9 mouse cellular contexts compared by ENCODE assay signal in the genomic region with DNA sequence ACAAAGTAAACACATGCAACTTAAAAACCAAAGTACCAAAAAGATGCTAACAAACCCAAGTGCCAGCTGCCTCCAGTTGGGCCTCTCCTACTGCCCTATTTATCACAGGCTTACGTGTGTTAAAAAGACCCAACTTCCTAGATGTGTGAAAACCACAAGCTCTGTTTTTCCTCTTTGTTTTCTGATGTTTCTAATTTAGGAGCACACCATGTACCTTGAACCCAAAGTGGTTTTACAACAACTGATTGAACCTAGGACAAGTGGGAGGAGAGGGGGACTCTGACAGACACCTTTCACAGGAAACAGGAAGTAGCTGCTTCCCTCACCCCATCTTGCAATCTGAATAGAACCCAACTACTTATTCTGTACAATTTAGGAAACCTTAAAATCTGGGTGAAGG. TPM values are rescaled to one million over a fixed set of nuclear protein-coding genes. Genes with fewer than 3 reads are reported as not detected.
DNase-seq lines count a peak whose midpoint lies in the region; ATAC-seq and TF ChIP-seq lines count a peak whose summit lies in the region.
"Had no signal": no experiment of that assay in that cellular context is flagged by ENCODE, and none has a peak within 500 bp of the region (broad histone marks: within the 10 kb centered on the region; RNA-seq: fewer than 3 reads in every experiment).

No protein-coding gene starts in this region.

- H3K27me3 ChIP-seq in kidney, embryonic 15.5 days = no peaks in the 10 kb centered on the region
- no peaks in the 10 kb centered on the region for H3K27me3 ChIP-seq in kidney, embryonic 14.5 days (ENCODE audit: control insufficient read depth, insufficient read depth, low read length)
- no peaks in the 10 kb centered on the region for H3K27me3 ChIP-seq in splenic B cell, adult 2 months (ENCODE audit: control insufficient read depth, insufficient read depth, low read length, poor library complexity, severe bottlenecking)

- WGBS in kidney, embryonic 15.5 days = 67% methylated on average over 1 of the region's 1 CpGs
- WGBS in kidney, embryonic 14.5 days = 73% methylated on average over 1 of the region's 1 CpGs

- H3K4me3 ChIP-seq in kidney, embryonic 15.5 days (replicated peaks) = no peak overlapping the region
- H3K4me3 ChIP-seq in kidney, embryonic 14.5 days (ENCODE audit: low read length) = no peak overlapping the region
- no peak overlapping the region for H3K4me3 ChIP-seq in ES-E14 (ENCODE audit: insufficient read depth in 1 of 2, low read depth in 1 of 2, low read length in 2 of 2, poor library complexity in 1 of 2, severe bottlenecking in 1 of 2)
- H3K4me3 ChIP-seq: midbrain, embryonic 12.5 days had no signal

- no peak overlapping the region for H3K9ac ChIP-seq in kidney, embryonic 15.5 days
- no peak overlapping the region for H3K9ac ChIP-seq in kidney, embryonic 14.5 days (ENCODE audit: low read depth, low read length)
- peak overlapping the region; percentile 17; the same call in 1 of the 2 replicates for H3K9ac ChIP-seq in ES-E14 (ENCODE audit: insufficient read depth, low read depth, low read length, poor library complexity, severe bottlenecking)
- H3K9ac ChIP-seq: midbrain, embryonic 12.5 days had no signal

- H3K27ac ChIP-seq in kidney, embryonic 15.5 days = 0 out of 2 replicates have a peak overlapping the region, but pooled peaks have one; percentile 38
- no peak overlapping the region for H3K27ac ChIP-seq in kidney, embryonic 14.5 days (ENCODE audit: low read depth, low read length)
- peak overlapping the region; percentile 75; the same call in 1 of the 2 replicates for H3K27ac ChIP-seq in ES-E14 (ENCODE audit: insufficient read depth, low read depth, low read length, poor library complexity, severe bottlenecking)

- DNase-seq in ES-E14 (ENCODE audit: low read depth, low spot score) (no peak), MN1 (ENCODE audit: low spot score) (no peak)
- peak; percentile 21 for DNase-seq in splenic B cell, adult 2 months (ENCODE audit: low read depth, low spot score)
- no peak for DNase-seq in embryo, embryonic 9.5 days (ENCODE audit: extremely low spot score)
- DNase-seq: layer of hippocampus, adult 9-11 months had no signal

- H3K4me1 ChIP-seq in kidney, embryonic 15.5 days = no peaks in the 10 kb centered on the region
- H3K4me1 ChIP-seq in kidney, embryonic 14.5 days (ENCODE audit: control insufficient read depth, insufficient read depth, low read length) = no peaks in the 10 kb centered on the region
- peaks cover 12 to 19% of the 10 kb centered on the region in 2 experiments for H3K4me1 ChIP-seq in ES-E14 (ENCODE audit: control insufficient read depth in 2 of 2, insufficient read depth in 2 of 2, low read length in 2 of 2, poor library complexity in 1 of 2)

- in situ Hi-C loops in ES-E14 (cut with MboI; ENCODE audit: low sequenced_read_pairs in 2 of 2, unreplicated experiment in 2 of 2) = no loop called here

- H3K9me3 ChIP-seq in kidney, embryonic 15.5 days (replicated peaks) = no peaks in the 10 kb centered on the region
- no peaks in the 10 kb centered on the region for H3K9me3 ChIP-seq in kidney, embryonic 14.5 days (ENCODE audit: control insufficient read depth, low read length)
- H3K9me3 ChIP-seq in ES-E14 (ENCODE audit: control insufficient read depth, insufficient read depth, low read depth, low read length) = no peaks in the 10 kb centered on the region
- H3K9me3 ChIP-seq: midbrain, embryonic 12.5 days had no signal

- ATAC-seq in kidney, embryonic 15.5 days (replicated peaks; ENCODE audit: low FRiP score) = no peak
- ATAC-seq in kidney, embryonic 14.5 days (ENCODE audit: low FRiP score, low TSS enrichment) = no peak
- ATAC-seq in hematopoietic stem cell, adult 5-6 weeks (replicated peaks in 1 of 2; ENCODE audit: insufficient read depth in 1 of 2, low FRiP score in 2 of 2, low TSS enrichment in 1 of 2, low read depth in 1 of 2, poor library complexity in 2 of 2, severe bottlenecking in 2 of 2) = peak; percentile 60 to 66

- H3K36me3 ChIP-seq in kidney, embryonic 15.5 days = peaks cover 95% of the 10 kb centered on the region
- H3K36me3 ChIP-seq in kidney, embryonic 14.5 days (ENCODE audit: control insufficient read depth, insufficient read depth, low read length) = peaks cover 78% of the 10 kb centered on the region
- H3K36me3 ChIP-seq in ES-E14 (ENCODE audit: control insufficient read depth, insufficient read depth, low read length, poor library complexity, severe bottlenecking) = peaks cover 49% of the 10 kb centered on the region
- peaks cover 5% of the 10 kb centered on the region for H3K36me3 ChIP-seq in splenic B cell, adult 2 months (ENCODE audit: control insufficient read depth, insufficient read depth, low read length, poor library complexity, severe bottlenecking)

- H3K4me2 ChIP-seq in kidney, embryonic 15.5 days = no peak overlapping the region
- H3K4me2 ChIP-seq in kidney, embryonic 14.5 days (replicated peaks; ENCODE audit: low read depth, low read length) = no peak overlapping the region

TF ChIP-seq in ES-E14, 5 proteins besides CTCF, POLR2A, EP300 and RAD21:
- TF ChIP-seq ZC3H11A (IDR thresholded peaks at IDR 0.05; ENCODE audit: borderline replicate concordance, low read depth, low read length) = no peak
- no peak for TF ChIP-seq MAFK (IDR thresholded peaks at IDR 0.05; ENCODE audit: insufficient read depth, low read depth, low read length)
- no peak for TF ChIP-seq HCFC1 (IDR thresholded peaks at IDR 0.05; ENCODE audit: borderline replicate concordance, insufficient read depth, low read length)
- TF ChIP-seq ZNF384 (IDR thresholded peaks at IDR 0.05; ENCODE audit: low read depth, low read length) = no peak
- TF ChIP-seq CHD2 (IDR thresholded peaks at IDR 0.05; ENCODE audit: low read depth, low read length) = no peak

RNA-seq across cellular contexts. Expression of a gene that starts 23.3 kb away (rescaled TPM):
- polyA plus RNA-seq in kidney, embryonic 15.5 days (2015; fragmentation: Nextera tagmentation; extraction: Ambion mirVana) = 327 and 334 TPM in 2 replicates
- polyA plus RNA-seq in kidney, embryonic 14.5 days (2014; fragmentation: Nextera tagmentation; extraction: Ambion mirVana) = 241 and 323 TPM in 2 replicates
- total RNA-seq in ES-E14 (2012; rRNA removed) = 163 and 213 TPM in 2 replicates
- 316 and 403 TPM in 2 replicates for total RNA-seq in hematopoietic stem cell, adult 5-6 weeks (2017)

RNA-seq across cellular contexts. Expression of a gene that starts 36.4 kb away (rescaled TPM):
- polyA plus RNA-seq in kidney, embryonic 15.5 days (2015; fragmentation: Nextera tagmentation; extraction: Ambion mirVana) = 15.5 and 17.1 TPM in 2 replicates
- polyA plus RNA-seq in kidney, embryonic 14.5 days (2014; fragmentation: Nextera tagmentation; extraction: Ambion mirVana) = 16.7 and 23.6 TPM in 2 replicates
- total RNA-seq in ES-E14 (2012; rRNA removed) = 43.7 and 43.9 TPM in 2 replicates
- total RNA-seq in hematopoietic stem cell, adult 5-6 weeks (2017) = 38.8 and 53.3 TPM in 2 replicates

RNA-seq across cellular contexts. Expression of a gene that starts 56.1 kb away (rescaled TPM):
- 12.3 and 12.4 TPM in 2 replicates for polyA plus RNA-seq in kidney, embryonic 15.5 days (2015; fragmentation: Nextera tagmentation; extraction: Ambion mirVana)
- polyA plus RNA-seq in kidney, embryonic 14.5 days (2014; fragmentation: Nextera tagmentation; extraction: Ambion mirVana) = 8.6 and 13.8 TPM in 2 replicates
- 21.9 and 34.9 TPM in 2 replicates for total RNA-seq in ES-E14 (2012; rRNA removed)
- total RNA-seq in hematopoietic stem cell, adult 5-6 weeks (2017) = 1.8 and 4.1 TPM in 2 replicates

Comparison
In these comparisons a context has a peak if more than half of its experiments do, and no peak if none do; other contexts are left out.
1. ATAC-seq: peak in hematopoietic stem cell, adult 5-6 weeks (2 of 2); none in kidney, embryonic 15.5 days (single experiment) and kidney, embryonic 14.5 days (single experiment).